In the genomic region with DNA sequence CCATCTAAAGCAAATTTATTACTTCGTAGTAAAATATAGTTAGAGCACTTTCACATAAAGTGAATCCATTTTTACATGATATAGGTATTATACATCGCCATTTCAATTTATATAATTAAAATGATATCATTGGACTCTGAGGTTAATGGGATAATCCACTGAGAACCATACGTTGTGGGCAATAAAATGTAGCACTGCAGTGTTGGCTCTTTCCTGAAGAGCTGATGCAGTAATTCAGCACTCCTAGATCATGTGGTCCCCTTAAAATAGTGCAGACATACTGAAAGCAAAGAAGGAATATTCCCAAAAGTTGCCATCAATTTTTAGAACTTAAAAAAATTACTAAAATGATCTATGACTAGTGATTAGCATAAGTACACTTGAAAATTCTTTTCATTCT, we compare ENCODE assay signal across 35 mouse cellular contexts.
"Had no signal": no experiment of that assay in that cellular context is flagged by ENCODE, and none has a peak within 500 bp of the region (broad histone marks: within the 10 kb centered on the region; RNA-seq: fewer than 3 reads in every experiment).

No protein-coding gene starts in this region.

- ATAC-seq: hindbrain, embryonic 16.5 days; hindbrain, postnatal 0 days; inflammation-experienced regulatory T-cells, adult 6 months; intestine, embryonic 15.5 days; intestine, embryonic 16.5 days; intestine, postnatal 0 days had no signal

- H3K4me2 ChIP-seq: heart, embryonic 11.5 days; heart, embryonic 12.5 days; heart, embryonic 13.5 days; heart, embryonic 15.5 days; hindbrain, embryonic 12.5 days; hindbrain, embryonic 13.5 days; hindbrain, embryonic 14.5 days; hindbrain, embryonic 15.5 days; intestine, embryonic 15.5 days; kidney, embryonic 15.5 days had no signal

- H3K9me3 ChIP-seq: heart, embryonic 10.5 days; heart, embryonic 12.5 days; heart, embryonic 13.5 days; heart, embryonic 15.5 days; hindbrain, embryonic 10.5 days; hindbrain, embryonic 12.5 days; hindbrain, embryonic 13.5 days; hindbrain, embryonic 15.5 days; intestine, embryonic 15.5 days; kidney, embryonic 15.5 days had no signal

- H3K36me3 ChIP-seq: heart, embryonic 10.5 days; heart, embryonic 12.5 days; heart, embryonic 13.5 days; heart, embryonic 15.5 days; hindbrain, embryonic 10.5 days; hindbrain, embryonic 12.5 days; hindbrain, embryonic 13.5 days; hindbrain, embryonic 15.5 days; intestine, embryonic 15.5 days; kidney, embryonic 15.5 days had no signal

- H3K27ac ChIP-seq: heart, embryonic 10.5 days; heart, embryonic 13.5 days; heart, embryonic 15.5 days; hindbrain, embryonic 10.5 days; hindbrain, embryonic 12.5 days; hindbrain, embryonic 13.5 days; hindbrain, embryonic 14.5 days; hindbrain, embryonic 15.5 days; hindbrain, postnatal 0 days; intestine, embryonic 15.5 days; kidney, embryonic 15.5 days; kidney, postnatal 0 days; layer of hippocampus, adult 2 months had no signal

- H3K9ac ChIP-seq: heart, embryonic 12.5 days; heart, embryonic 13.5 days; heart, embryonic 15.5 days; hindbrain, embryonic 12.5 days; hindbrain, embryonic 13.5 days; hindbrain, embryonic 14.5 days; hindbrain, embryonic 15.5 days; intestine, embryonic 15.5 days; kidney, embryonic 15.5 days had no signal

- H3K4me3 ChIP-seq: heart, embryonic 10.5 days; heart, embryonic 12.5 days; heart, embryonic 13.5 days; heart, embryonic 15.5 days; hindbrain, embryonic 10.5 days; hindbrain, embryonic 12.5 days; hindbrain, embryonic 13.5 days; hindbrain, embryonic 15.5 days; intestine, embryonic 15.5 days; kidney, embryonic 15.5 days; layer of hippocampus, adult 2 months had no signal

- H3K4me1 ChIP-seq: heart, embryonic 10.5 days; heart, embryonic 12.5 days; heart, embryonic 13.5 days; heart, embryonic 15.5 days; hindbrain, embryonic 10.5 days; hindbrain, embryonic 12.5 days; hindbrain, embryonic 13.5 days; hindbrain, embryonic 15.5 days; intestine, embryonic 15.5 days; kidney, embryonic 15.5 days had no signal

- DNase-seq: heart, postnatal 10 days; heart, postnatal 14 days; heart, postnatal 36 days; heart, postnatal 4 days; kidney, adult 11 months; kidney, adult 18-20 months; kidney, adult 2 months; kidney, adult 8-10 months; kidney, adult 9 months; kidney, postnatal 10 days; kidney, postnatal 14 days; kidney, postnatal 25 days; kidney, postnatal 36 days; kidney, postnatal 4 days; layer of hippocampus, adult 9-11 months; layer of hippocampus, postnatal 36 days had no signal

- H3K27me3 ChIP-seq: heart, embryonic 12.5 days; heart, embryonic 13.5 days; heart, embryonic 15.5 days; hindbrain, embryonic 12.5 days; hindbrain, embryonic 13.5 days; hindbrain, embryonic 15.5 days; intestine, embryonic 15.5 days; kidney, embryonic 15.5 days had no signal
